Mouse (Mus musculus) splenic B cell, adult 2 months (primary cell): ENCODE data around the gene Knl1.

Experiments used
- DNase-seq: peaks from one replicate; pipeline ENCODE4 v3.0.0-alpha.2; 2011; ENCODE audit warnings: low read depth, low spot score
- H3K27me3 ChIP-seq: 2 replicates; pipeline ENCODE4 v1.6.1; 2012; ENCODE audit warnings: mild to moderate bottlenecking, low read length, moderate library complexity, mixed read lengths; ENCODE audit not compliant: control insufficient read depth, poor library complexity, insufficient read depth, severe bottlenecking
- H3K36me3 ChIP-seq: 2 replicates; pipeline ENCODE4 v1.6.1; 2012; ENCODE audit warnings: mild to moderate bottlenecking, low read length, moderate library complexity, mixed read lengths; ENCODE audit not compliant: control insufficient read depth, poor library complexity, insufficient read depth, severe bottlenecking

Gene Knl1

DNA sequence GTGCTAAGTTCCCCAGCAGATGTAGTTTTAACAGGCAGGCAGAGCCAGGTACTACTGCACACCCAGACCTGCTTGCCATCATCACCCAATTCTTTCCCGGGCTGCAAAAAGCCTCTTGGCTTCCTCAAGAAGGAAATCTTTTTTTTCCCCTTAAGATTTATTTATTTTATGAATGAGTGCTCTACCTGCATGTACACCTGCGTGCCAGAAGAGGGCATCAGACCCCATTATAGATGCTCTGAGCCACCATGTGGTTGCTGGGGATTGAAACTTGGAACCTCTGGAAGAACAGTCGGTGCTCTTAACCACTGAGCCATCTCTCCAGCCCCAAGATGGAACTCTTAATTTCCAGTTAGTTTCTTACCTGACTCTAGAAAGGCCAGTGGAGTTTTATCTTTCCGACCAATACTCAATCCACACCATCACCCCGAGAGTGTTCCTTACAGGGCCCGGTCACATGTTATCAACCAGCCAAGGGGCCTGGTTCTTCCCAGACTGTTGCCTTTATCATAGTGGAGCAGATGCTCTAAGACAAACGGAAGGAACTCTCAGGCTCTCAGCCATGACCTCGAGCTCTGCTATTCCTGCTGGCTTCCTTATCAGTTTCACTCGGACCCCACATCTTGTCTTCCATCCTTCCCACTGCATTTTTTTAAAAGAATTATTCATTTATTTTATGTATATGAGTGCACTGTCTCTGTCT, 22.2 kb upstream of the Knl1 start:
- Histone ChIP-seq H3K27me3 (no peaks in the 10 kb centered on the region), H3K36me3 (peaks cover 13% of the 10 kb centered on the region)
- DNase-seq, result peak; percentile 45

DNA sequence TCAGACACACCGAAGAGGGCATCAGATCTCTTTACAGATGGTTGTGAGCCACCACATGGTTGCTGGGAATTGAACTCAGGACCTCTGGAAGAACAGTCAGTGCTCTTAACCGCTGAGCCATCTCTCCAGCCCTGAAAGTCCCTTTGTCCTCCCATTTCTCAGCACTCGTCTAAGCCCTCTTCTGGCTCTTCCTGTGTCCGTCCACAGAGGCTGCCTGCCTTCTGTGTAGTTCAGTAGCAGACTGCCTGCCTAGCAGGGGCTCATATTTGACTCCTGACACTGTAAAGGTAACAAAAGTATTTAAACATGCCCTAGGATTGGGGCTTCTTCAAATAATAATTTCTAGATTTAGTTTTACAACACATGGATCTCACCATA, 21.7 kb upstream of the Knl1 start:
- no peaks in the 10 kb centered on the region for H3K27me3 ChIP-seq
- H3K36me3 ChIP-seq, result peaks cover 13% of the 10 kb centered on the region
- no peak for DNase-seq

DNA sequence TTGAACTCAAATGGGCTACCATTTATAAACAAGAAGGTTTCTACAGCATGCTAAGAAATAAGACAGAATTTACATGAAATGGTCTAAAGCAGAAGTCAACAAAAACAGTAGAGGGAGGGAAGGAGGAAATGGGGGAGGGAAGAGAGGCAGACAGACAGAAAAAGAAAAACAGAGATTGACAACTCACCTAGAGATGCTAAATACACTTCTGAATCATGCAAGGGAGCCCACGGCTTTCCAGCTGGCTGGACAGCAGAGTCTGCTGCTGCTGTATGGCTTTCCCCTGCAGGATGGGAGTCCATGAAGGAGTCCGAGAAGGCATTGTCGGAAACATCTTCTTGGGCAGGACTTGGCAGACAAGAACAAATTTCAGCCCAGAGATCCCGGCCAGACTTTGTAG, 20.0 kb upstream of the Knl1 start:
- no peak for DNase-seq
- Histone ChIP-seq H3K27me3 (no peaks in the 10 kb centered on the region), H3K36me3 (0 out of 2 replicates have a peak, but pooled peaks cover 5% of the 10 kb centered on the region)

DNA sequence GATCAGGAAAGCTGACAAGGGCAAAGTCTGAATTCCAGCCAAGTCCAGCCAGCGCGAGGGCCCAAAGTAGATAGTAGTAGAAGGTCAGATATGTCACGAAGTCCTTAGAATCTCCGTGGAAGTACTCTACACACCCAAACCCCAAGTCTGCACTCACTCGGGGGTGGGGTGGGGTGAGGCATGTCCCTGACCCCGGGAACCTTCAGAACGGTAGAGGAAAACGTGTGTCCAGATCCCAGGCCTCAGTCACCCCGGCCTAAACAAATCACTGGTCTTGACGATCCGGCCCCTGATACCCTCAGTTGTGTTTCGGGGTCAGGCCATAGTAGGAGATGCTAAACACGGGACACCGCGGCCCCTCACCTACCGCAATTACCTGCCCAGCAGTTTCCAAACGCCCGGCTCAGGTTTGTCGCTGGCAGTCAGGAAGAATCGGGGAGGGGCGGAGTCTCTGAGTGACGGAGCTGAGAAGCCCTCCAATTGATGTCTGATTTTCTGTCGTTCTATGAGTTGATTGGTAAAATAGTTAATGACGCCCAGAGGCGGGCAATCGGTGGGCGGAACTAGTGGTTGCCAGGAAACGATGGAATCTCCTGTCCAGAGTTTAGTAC, 17.9 kb upstream of the Knl1 start, which contains the start of gene Ccdc32:
Gene Ccdc32 (minus strand): TSS at position 453 of the 611 bp plus-strand sequence.
- no peaks in the 10 kb centered on the region for H3K27me3 ChIP-seq
- H3K36me3 ChIP-seq, result 0 out of 2 replicates have a peak, but pooled peaks cover 3% of the 10 kb centered on the region
- DNase-seq, result peak; percentile 92

DNA sequence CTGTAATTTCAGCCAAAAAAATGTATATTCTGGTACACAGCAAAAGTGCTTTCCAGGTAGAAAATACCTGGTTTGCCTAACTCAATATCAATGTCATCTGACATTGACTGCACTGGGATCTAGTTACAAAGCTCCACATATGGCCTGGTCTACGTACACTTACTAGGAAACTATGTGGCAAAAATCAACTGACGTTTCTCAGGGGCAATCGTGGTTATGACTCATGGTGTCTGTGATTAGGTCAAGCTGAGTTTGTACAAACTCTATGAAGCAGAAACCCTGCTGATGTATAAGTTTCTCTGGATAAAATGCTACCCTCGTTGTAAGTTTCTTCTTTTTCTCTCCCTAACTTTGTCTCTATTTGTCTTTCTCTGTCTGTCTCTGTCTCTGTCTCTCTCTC, 14.7 kb upstream of the Knl1 start:
- H3K36me3 ChIP-seq, result no peaks in the 10 kb centered on the region; the same call in 1 of the 2 replicates
- no peak for DNase-seq
- no peaks in the 10 kb centered on the region for H3K27me3 ChIP-seq

DNA sequence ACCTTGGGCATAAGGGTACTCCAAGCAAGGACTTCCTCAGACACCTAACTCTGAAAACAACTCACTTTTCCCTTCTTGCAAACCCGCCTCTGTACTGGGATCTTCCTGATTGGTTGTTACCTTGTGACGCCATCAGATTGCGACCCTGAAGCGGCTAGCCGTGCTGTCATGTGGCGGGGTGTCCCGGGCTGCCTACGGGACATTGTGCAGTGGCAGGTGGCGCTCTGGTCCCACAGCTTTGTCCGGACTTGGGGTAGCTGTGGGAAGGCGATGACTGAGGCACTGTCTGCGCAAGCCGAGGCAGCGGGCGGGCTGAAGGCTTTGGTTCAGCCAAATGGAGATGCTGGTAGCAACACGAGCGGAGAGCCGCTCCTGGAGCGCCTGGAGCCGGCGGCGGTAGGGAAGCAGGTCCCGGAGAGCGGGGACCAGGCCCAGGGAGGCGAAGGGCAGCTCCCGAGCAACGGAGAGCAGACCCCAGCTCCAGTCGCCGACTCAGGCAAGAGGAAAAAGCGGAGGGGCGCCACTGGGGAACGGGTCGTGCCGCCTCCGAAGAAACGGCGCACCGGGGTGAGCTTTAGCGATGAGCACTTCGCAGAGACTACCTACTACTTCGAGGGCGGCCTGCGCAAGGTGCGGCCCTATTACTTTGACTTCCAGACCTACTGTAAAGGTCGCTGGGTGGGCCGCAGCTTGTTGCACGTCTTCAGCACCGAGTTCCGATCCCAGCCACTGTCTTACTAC, 12.1 kb upstream of the Knl1 start, which contains the start of gene Rpusd2:
Gene Rpusd2 (plus strand): TSS at position 135 of the 741 bp plus-strand sequence.
- Histone ChIP-seq H3K36me3 (peaks cover 3% of the 10 kb centered on the region), H3K27me3 (no peaks in the 10 kb centered on the region; the same call in 1 of the 2 replicates)
- peak; percentile 96 for DNase-seq

DNA sequence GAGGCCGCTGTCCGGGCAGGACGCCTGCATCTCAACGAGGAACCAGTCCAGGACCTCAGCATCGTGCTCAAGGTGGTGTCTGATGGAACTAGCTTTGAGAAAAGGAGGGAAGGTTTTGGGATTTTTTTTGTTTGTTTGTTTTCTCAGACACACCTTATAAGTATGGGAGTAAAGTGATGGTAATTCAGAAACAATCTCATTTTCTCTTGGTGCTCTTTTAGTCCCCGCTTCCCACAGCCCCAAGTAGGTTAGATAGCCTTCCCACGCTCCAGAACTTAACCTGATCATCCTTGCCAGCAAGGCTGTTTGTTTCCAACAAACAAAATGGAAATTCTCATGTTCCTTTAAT, 11.5 kb upstream of the Knl1 start:
- H3K36me3 ChIP-seq, result peaks cover 3% of the 10 kb centered on the region
- no peak for DNase-seq
- no peaks in the 10 kb centered on the region; the same call in 1 of the 2 replicates for H3K27me3 ChIP-seq

DNA sequence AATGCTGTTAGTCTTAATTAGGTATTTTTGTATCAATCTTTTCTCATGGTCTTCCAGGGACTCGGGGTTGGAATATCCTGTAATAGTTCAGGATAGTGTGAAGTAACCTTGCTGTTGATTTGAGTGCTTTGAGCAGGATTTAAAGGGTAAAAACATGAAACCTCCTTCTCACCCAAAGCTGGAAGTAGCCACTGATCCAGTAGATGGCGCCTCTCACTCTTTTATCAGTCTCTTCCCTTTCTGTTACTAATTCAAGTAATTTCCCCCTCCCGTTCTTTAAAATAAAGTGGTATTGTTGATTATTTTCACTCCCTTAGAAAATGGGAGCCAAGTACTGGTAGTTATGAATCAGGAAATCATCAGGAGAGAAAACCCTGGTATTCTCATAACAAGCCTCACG, 6.0 kb upstream of the Knl1 start:
- DNase-seq, result peak; percentile 74
- no peaks in the 10 kb centered on the region; the same call in 1 of the 2 replicates for H3K27me3 ChIP-seq
- peaks cover 3% of the 10 kb centered on the region for H3K36me3 ChIP-seq

DNA sequence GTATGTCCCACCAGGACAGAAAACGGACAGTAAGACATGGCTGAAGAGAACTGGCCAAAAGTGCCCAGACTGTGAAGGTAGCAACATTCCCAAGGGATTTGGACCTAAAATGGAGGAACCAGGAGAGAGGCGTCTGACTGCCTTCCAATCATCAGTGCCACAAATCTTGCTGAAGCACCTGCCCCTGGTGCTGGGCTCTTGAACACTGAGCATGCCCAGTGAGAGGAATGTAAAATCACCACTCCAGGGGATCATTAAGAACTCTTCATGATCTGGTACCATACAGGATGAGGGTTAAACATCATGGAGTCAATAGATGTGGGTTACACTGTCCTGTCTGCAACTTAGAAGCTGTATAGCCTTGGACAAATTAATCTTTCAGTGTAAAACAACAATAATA, 1.8 kb upstream of the Knl1 start:
- DNase-seq, result no peak

DNA sequence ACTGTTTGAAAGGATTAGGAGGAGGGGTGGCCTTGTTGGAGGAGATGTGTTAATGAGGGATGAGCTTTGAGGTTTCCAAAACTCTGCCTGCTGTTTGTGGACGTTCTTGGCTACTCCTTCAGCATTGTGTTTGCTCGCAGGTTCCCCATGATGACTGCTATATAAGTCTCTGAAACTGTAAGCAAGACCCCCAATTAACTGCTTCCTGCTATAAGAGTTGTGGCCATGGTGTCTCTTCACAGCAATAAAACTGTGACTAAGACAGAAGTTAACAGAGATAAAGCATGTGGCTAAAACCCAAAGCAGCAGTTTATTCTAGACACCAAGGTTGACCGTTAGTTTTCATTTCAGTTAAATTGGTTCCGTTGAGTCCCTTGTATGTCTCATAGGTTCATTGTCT, 930 bp downstream of the Knl1 start:
- H3K36me3 ChIP-seq, result no peaks in the 10 kb centered on the region
- H3K27me3 ChIP-seq, result no peaks in the 10 kb centered on the region
- no peak for DNase-seq

More for the DNA sequence above, 1.8 kb upstream of the Knl1 start:
- no peaks in the 10 kb centered on the region for H3K36me3 ChIP-seq
- no peaks in the 10 kb centered on the region for H3K27me3 ChIP-seq

DNA sequence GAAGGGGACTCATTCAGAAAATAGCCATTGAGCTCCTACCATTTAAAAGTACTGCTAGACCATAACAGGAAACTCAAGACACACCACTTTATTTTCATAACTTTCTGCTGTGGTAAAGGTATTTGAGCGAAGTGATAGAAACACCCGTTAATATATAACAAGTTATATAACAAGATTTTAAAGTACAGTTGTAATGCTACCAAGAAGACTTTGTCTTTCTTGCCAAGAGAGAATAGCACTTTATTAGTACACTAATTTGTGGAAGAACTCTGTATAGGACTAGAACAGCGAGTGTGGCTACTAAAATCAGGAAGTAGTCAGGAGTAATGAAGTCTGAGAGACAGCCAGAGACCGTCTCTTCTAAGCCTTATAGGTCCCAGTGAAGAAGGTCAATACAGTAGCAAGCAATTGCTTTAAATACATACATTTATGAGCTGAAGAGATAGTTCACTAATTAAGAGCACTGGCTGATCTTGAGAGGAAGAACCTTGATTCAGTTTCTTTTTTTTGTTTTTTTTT, 3.3 kb downstream of the Knl1 start:
- Histone ChIP-seq H3K36me3 (no peaks in the 10 kb centered on the region), H3K27me3 (no peaks in the 10 kb centered on the region)
- peak; percentile 34 for DNase-seq

DNA sequence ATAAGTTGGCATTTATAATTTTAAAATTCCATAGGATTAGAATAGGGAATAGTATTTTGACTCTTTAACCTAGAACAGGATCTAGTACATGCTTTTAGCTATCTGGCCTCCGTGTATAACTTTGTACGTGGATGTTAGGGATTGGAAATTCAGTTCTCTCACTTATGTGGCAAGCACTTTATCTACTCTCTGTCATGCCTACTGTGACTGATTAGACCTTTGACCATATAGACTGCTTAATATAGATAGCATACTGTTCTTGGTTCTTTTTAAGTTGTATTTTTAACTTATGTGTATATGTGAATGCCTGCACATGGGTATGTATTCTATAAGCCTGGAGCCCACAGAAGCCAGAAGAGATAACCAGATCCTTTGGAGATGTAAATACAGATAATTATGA, 13.2 kb downstream of the Knl1 start:
- Histone ChIP-seq H3K36me3 (no peaks in the 10 kb centered on the region), H3K27me3 (no peaks in the 10 kb centered on the region)
- DNase-seq, result no peak

DNA sequence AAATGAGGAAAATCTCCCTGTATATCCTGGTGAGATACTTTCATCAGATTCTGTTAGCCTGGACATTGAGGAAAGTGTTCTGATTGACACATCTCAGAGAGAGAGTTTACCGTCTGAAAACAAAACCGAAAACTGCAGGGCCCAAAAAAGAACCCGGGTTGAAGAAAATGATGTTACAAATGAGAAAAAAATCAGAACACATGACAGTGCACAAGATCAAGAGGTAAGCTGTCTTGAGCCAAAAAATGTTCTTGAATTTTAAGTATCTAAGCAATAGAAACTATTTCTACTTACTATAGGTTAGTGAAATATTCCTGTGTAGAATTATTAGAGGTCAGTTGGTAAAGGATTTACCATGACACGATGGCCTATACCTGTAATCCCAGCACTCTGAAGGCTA, 25.5 kb downstream of the Knl1 start:
- Histone ChIP-seq H3K36me3 (no peaks in the 10 kb centered on the region), H3K27me3 (no peaks in the 10 kb centered on the region)
- no peak for DNase-seq

DNA sequence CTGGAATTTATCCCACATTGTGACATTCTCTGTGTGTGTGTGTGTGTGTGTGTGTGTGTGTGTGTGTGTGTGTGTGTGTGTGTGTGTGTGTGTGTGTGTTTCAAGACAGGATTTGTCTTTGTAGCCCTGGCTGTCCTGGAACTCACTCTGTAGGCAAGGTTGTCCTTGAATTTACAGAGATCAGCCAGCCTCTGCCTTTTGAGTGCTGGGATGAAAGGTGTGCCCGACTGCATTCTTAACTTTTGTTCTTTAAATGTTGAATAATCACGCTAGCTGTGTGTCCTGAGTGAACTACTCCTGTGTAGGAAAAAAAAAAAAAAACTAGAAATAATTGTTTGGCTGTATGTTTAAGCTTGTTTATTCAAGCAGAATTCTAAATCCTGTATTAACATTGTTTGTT, 39.2 kb downstream of the Knl1 start:
- no peaks in the 10 kb centered on the region for H3K36me3 ChIP-seq
- DNase-seq, result no peak
- H3K27me3 ChIP-seq, result no peaks in the 10 kb centered on the region

DNA sequence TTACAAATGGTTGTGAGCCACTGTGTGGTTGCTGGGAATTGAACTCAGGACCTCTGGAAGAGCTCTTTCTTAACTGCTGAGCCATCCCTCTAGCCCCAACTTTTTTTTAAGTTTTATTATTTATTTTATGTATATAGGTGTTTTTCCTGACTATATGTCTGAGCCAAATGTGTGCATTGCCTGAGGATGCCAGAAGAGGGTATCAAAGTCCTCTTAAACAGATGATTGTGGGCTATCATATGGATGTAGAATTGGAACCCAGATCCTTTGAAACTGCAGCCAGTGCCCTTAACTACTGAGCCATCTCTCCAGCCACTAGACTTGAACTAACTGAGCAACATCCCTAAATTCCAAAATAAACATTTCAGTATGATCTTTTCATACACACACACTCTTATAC, 54.6 kb downstream of the Knl1 start:
- Histone ChIP-seq H3K27me3 (no peaks in the 10 kb centered on the region), H3K36me3 (no peaks in the 10 kb centered on the region)
- DNase-seq, result no peak
